Mouse (Mus musculus): Measurements from ENCODE around the gene Rbpj.
A peak's percentile ranks its signal among the peaks of the same experiment; 100 is the strongest.

The Rbpj gene

GRCm38 (mm10) chr5:53593080-53593688, 127.2 kb downstream of the Rbpj start:
- DNase-seq, result no peak

- DNase-seq, result peak in 1 of 2 experiments; percentile 43
These were observed 128.3 kb downstream of the Rbpj start for GRCm38 (mm10) chr5:53594274-53594673.

DNA sequence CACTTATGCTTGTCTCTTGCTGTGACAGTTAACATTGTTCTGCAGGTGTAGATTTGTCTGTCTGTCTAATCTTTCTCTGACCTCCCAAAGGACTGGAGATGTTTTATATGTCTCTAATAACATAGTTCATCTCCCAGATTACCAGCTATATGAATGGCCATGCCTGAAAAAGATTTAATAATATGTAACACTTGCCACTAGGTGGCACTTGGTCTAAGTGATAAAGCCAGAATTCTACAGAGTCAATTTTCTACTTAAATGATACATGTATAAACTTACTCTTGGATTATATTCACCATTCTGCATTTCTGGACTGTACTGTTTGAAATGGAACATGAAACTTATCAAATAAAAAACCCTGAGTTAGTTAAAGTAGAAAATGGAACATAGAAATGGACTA, 132.6 kb downstream of the Rbpj start:
- peak in 1 of 2 experiments; percentile 12 for DNase-seq

- no peak for DNase-seq
These were observed 133.2 kb downstream of the Rbpj start for GRCm38 (mm10) chr5:53599116-53599515.

- DNase-seq, result no peak
These were observed 136.2 kb downstream of the Rbpj start for GRCm38 (mm10) chr5:53602194-53602593.

- no peak for DNase-seq
These were observed 139.5 kb downstream of the Rbpj start for GRCm38 (mm10) chr5:53605450-53605849.

DNA sequence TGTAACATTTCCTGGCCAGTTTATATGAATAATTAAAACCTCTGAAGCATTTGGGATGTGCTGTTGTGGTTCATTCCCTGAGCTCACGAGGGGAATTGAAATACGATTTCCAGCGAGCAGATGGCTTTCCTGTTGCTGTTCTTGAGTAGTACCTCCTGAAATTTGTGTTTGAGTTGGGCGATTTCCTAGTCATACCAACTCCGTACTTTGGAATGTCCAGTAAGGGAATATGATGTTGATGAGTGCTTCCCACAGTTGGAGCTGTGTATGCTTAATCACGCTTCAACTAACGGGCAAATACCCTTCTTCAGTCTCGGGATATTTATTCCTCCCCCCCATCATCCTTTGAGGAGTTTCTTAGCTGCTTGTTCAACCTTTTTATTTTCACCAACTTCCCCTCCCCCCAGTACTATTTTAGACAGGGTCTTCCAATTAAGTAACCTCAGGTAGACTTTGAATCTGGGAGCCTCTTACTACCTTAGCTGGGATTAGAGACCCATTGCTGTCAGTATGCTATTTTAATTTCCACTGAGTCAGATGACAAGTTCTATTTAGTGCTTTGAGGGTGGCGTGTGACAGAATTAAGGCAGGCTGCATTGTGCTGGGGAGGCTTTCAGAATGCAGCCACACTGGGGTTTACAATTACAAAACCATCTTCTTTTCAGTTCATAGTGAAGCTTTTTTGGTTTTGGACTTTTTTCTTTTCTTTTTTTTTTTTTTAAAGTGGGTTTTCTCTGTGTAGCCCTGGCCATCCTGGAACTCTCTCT, 141.5 kb downstream of the Rbpj start:
- DNase-seq, result no peak

- no peak for DNase-seq
These were observed 152.9 kb downstream of the Rbpj start for GRCm38 (mm10) chr5:53618844-53619243.

GRCm38 (mm10) chr5:53632026-53632425, 166.1 kb downstream of the Rbpj start:
- DNase-seq, result no peak

- DNase-seq, result no peak
These were observed 170.8 kb downstream of the Rbpj start for GRCm38 (mm10) chr5:53636795-53637194.

DNA sequence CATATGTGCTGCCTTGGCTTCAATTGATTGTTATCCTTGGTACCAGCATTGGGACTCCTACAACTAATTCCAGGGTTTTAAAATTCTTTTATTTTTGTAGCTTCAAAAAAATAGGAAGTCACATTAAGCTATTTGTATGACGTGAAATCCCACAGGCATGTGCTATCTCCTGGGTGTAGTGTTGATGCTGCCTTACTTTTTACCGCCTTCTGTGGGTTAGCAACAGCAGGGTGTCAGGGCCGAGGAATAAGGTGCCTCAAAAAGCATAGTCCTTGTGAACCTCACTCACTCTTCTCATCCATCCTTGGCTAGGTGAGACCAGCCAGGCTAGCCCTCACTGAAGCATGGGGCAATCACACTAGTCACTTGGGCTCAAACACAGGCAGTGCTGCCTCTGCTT, 171.3 kb downstream of the Rbpj start:
- DNase-seq, result no peak

GRCm38 (mm10) chr5:53638647-53639046, 172.7 kb downstream of the Rbpj start:
- peak in 1 of 2 experiments; percentile 30 for DNase-seq

- no peak for DNase-seq
These were observed 180.7 kb downstream of the Rbpj start for GRCm38 (mm10) chr5:53646669-53647068.

DNA sequence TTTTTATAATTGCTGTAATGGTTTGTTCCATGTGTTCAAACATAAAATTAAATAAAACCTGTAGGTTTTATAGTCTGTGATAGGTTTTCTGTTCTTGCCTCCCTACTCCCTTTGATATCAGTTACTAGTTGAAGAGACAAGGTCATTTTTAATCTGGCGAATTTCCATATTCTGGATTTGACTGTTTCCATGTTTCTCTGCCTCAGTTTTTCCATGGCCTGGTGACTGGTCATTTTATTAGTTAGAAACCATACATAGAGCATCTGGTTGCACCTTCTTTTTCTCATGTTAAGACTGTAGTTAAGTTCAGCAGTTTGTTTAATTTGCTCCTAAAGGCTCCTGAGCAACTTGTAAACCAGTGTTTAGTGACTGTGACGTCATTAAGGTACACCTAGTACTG, 181.4 kb downstream of the Rbpj start:
- no peak for DNase-seq

GRCm38 (mm10) chr5:53656596-53656995, 190.6 kb downstream of the Rbpj start:
- DNase-seq, result no peak

- DNase-seq, result peak; percentile 52 to 53
These were observed 192.0 kb downstream of the Rbpj start for GRCm38 (mm10) chr5:53657925-53658324.

DNA sequence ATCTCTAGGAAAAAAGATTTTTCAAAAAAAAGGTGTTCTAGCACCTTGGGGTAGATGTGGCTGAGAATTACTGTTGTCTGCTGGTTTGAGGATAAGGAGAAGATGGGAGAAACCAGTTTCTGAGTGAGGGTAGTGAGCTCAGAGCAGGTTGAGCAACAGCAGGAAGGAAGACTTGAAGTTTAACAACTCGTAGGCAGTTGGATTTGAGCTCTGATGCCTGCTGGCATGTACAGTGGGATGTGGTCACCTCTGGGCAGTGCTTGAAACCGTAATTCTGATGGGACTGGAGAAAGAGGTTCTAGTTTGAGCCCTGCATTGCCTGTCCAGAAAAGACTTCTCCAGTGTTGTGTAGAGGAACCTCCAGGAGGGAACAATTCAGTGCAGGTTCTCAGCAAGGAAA, 195.6 kb downstream of the Rbpj start:
- no peak for DNase-seq

GRCm38 (mm10) chr5:53662413-53662812, 196.5 kb downstream of the Rbpj start:
- no peak for DNase-seq

GRCm38 (mm10) chr5:53663665-53664064, 197.7 kb downstream of the Rbpj start:
- no peak for DNase-seq

GRCm38 (mm10) chr5:53668021-53668420, 202.1 kb downstream of the Rbpj start:
- no peak for DNase-seq

- DNase-seq, result no peak
These were observed 204.5 kb downstream of the Rbpj start for GRCm38 (mm10) chr5:53670321-53670938.

DNA sequence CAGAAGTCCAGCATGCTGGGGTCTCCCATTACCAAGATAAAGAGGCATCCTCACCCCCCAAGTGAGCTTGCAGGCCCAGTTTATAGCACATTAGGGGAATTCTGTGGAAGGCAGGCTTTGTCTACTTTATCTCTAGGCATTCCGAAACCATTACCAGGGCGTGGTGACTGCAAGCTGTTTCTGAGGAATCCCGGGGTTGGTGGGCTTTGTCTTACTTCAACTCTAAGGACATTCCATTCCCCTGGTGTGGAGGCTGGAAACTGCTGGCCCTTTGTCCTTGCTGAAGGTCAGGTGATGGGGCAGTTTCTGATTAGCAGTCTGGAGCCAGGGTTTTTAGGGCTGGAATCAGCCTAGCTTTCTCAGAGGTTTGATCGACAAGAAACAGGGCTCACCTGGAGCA, 205.6 kb downstream of the Rbpj start:
- DNase-seq, result no peak

DNA sequence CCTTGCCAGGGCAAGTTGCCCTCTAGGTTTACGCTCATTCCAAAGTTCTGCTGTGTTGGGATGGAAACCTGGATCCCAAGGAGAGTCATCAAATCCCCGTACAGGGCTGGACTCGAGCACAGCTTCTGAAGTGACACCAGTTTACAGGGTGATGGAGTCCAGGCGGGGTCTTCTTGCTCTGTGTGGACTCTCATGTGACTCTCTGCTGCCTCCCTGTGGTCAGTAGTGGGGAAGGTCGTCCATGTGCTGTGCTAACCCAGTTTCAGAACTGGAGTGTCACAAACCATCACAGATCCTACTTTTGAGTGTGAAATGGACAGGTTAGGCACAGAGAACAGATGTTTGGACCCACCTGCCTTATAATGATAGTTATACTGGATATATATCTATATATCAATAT, 206.4 kb downstream of the Rbpj start:
- peak; percentile 74 to 87 for DNase-seq

Data from kidney, postnatal 25 days (tissue).